Mouse (Mus musculus) embryonic stem cell, embryonic (primary cell): ENCODE measurements around the gene Ubr4.
"Not testable (repeated sequence)": the region's sequence is repeated elsewhere in the genome, so short reads cannot be mapped to it uniquely, and the experiment has no call there.

Source experiments
- CTCF ChIA-PET, 4 experiments: fragments of 300-600 bp in 2 of 4; fragments of 350-600 bp in 2 of 4; sonication (Branson Sonifier 250); formaldehyde crosslinking; loops; one replicate each; lab custom pipeline; 2022; ENCODE audit warnings: inconsistent platforms in 2 of 4; lab: Charles Lee
- POLR2A ChIA-PET, 4 experiments: fragments of 300-600 bp in 2 of 4; fragments of 350-600 bp in 2 of 4; sonication (Branson Sonifier 250); formaldehyde crosslinking; loops; one replicate each; lab custom pipeline; 2022; ENCODE audit warnings: antibody characterized with exemption in 4 of 4, inconsistent platforms in 1 of 4; lab: Charles Lee

Ubr4 gene

DNA sequence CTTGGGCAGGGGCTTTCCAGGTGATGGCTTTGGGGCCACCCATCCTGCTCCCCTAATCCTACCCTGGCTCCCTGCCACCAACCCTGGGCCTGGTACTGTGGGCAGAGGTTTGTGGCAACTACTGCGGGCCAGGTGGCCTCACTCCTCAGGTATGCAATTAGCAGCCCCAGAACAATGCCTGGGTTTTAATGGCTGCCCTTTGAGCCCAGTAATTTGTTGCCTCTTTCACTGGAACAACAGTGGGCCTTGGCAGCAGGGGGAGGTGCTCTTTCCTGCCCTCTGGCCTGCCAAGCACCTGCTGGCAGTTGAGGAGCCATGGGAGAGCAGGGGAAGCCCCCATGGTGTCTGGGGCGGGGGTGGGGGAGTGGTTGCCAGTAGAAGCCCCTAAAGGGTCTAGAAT lies 156.7 kb downstream of the Ubr4 start:
- CTCF ChIA-PET, result interaction anchor here in 1 of 4 experiments (1.6 kb wide), 1 partner anchor 102 kb away, joined by 8 read pairs; no protein-coding TSS in a partner anchor
- POLR2A ChIA-PET, result interaction anchor here in 1 of 4 experiments (0.9 kb wide), 1 partner anchor 12 kb away, joined by 3 read pairs; no protein-coding TSS in a partner anchor

DNA sequence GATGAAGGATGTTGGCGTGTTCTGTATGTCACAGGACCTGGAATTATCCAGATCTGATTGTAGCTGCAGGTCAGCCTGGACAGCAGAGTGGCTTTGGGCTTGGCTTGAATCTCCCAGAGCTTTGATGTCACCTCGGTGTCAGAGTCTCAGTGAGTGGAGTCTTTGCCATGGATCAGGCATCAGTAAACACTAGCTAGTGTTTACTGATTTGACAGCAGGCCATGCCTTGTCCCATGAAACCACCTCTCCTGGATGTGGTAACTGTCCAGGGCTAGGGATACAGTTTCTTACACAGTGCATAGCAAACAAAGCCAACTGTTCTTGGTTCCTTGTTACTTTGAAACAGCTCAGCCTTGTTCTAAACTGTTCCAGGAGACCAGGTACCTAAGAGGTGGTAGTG lies 159.1 kb downstream of the Ubr4 start:
- POLR2A ChIA-PET, result interaction anchor here in 1 of 4 experiments (0.6 to 1.0 kb wide), 3 partner anchors 25 to 644 kb away, joined by 3 read pairs; no protein-coding TSS in a partner anchor
- CTCF ChIA-PET, result interaction anchor here in 2 of 4 experiments (0.5 to 1.3 kb wide), 3 partner anchors 81 to 100 kb away, joined by 3 to 11 read pairs (median 4); partner anchors contain the start of gene Gm21969 (in 1 of the 2)

DNA sequence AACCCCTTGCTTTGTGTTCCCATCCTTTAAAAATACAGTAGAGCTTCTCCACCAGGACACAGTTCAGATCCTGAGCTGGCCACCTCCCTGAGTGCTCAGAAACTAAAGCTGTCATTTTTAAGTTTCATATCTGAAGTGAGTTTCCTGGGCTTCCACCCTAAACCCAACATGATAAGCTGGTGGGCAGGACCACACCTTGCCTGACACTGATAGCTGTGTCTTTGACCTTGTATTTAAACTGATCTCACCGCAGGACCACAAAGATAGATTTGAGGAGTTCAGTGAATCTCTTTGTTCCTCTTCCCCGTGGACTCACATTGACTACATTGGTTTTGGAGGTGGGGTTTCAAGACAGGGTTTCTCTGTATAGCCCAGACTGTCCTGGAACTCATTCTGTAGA lies 160.6 kb downstream of the Ubr4 start:
- POLR2A ChIA-PET, result interaction anchor here in 1 of 4 experiments (1.0 kb wide), 1 partner anchor 110 kb away, joined by 3 read pairs; the partner anchor contains the start of gene Aldh4a1
- CTCF ChIA-PET, result interaction anchor here in 3 of 4 experiments (0.9 to 1.5 kb wide), 5 partner anchors 36 to 117 kb away, joined by 3 to 4 read pairs (median 3); partner anchors contain the start of gene Gm21969 (in 1 of the 3)

DNA sequence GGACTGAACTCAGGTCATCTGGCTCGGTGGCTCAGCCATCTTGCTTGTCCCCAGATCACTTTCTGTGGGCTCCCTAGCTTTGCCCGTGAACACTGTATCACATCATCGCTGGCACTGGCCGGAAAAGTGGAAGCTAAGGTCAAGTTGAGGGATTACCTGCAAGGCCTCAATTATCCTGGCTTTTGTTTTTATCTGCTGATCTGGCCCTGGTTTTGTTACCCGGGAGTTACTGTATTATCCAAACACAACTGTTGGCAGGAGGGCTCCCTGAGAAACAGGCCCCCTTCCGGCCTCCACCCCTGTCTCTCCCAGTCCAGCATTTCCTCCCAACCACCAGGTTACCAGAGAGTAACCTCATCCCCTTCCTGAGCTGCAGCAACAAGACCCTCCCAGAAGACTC lies 166.8 kb downstream of the Ubr4 start:
- POLR2A ChIA-PET, result interaction anchor here in 1 of 4 experiments (0.6 kb wide), 1 partner anchor 444 kb away, joined by 4 read pairs; no protein-coding TSS in a partner anchor

DNA sequence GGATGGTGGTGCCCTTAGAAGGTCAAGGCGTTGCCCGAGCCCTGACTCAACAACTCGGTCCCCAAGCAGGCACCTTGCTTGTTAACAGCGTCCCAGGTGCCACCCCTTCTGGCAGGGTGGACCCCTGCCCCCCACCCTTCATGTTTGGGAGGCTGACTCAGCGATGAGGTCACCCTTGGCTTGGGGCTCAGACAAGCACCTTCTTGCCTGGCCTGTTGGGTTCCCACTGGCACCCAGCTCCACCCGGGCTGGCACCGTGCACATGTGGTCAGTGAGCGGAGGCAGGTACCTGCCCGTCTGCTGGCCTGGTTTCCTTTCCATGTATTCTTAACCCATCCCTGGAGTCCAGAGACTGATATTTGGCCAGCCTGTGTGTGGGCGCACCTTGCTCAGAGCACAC lies 169.5 kb downstream of the Ubr4 start:
- POLR2A ChIA-PET, result no interaction called here
- CTCF ChIA-PET, result interaction anchor here in 2 of 4 experiments (0.7 to 1.1 kb wide), 2 partner anchors 51 to 630 kb away, joined by 3 read pairs; no protein-coding TSS in a partner anchor

More for the DNA sequence above, 166.8 kb downstream of the Ubr4 start:
- CTCF ChIA-PET, result interaction anchor here in 1 of 4 experiments (2.2 kb wide), 1 partner anchor 92 kb away, joined by 6 read pairs; no protein-coding TSS in a partner anchor

DNA sequence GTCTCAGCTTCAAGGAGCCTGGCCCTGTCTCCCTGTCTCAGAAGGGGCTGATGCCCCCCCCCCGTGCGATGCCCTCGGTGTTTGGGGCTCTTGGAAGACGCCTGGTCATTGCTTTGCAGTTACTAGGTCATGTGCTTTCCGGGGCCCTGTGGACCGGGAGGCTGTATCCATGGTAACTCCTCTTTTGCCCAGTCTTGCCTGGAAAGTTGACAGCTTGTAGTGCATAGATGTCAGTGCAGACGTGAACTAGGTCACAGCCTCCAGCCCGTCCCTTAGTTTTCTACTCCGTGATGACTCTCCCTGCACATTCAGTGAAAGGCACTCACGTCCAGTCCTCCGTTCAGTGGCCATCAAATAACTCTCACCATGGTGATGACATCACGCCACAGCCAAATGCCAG lies 174.1 kb downstream of the Ubr4 start:
- ChIA-PET POLR2A (interaction anchor here in 2 of 4 experiments (0.6 to 1.1 kb wide), 3 partner anchors 77 to 1098 kb away, joined by 3 to 14 read pairs (median 3); partner anchors contain the start of gene Gm21969 (in 1 of the 2)), CTCF (interaction anchor here in 3 of 4 experiments (0.7 to 1.3 kb wide), 4 partner anchors 38 to 85 kb away, joined by 3 to 6 read pairs (median 4); no protein-coding TSS in a partner anchor)

DNA sequence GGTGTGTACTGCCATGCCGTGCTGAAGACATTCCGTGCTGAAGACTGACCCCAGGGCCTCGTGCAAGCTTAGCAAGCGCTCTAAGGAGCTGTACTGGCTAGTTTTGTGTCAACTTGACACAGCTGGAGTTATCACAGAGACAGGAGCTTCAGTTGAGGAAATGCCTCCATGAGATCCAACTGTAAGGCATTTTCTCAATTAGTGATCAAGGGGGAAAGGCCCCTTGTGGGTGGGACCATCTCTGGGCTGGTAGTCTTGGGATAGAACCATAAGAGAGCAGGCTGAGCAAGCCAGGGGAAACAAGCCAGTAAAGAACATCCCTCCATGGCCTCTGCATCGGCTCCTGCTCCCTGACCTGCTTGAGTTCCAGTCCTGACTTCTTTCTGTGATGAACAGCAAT lies 177.8 kb downstream of the Ubr4 start, which contains the start of gene Iffo2:
TSS of gene Iffo2 (plus strand) at position 301 of the 400 bp plus-strand sequence.
- POLR2A ChIA-PET, result not testable (repeated sequence)
- CTCF ChIA-PET, result interaction anchor here in 1 of 4 experiments (1.1 kb wide), 1 partner anchor 69 kb away, joined by 3 read pairs; no protein-coding TSS in a partner anchor

DNA sequence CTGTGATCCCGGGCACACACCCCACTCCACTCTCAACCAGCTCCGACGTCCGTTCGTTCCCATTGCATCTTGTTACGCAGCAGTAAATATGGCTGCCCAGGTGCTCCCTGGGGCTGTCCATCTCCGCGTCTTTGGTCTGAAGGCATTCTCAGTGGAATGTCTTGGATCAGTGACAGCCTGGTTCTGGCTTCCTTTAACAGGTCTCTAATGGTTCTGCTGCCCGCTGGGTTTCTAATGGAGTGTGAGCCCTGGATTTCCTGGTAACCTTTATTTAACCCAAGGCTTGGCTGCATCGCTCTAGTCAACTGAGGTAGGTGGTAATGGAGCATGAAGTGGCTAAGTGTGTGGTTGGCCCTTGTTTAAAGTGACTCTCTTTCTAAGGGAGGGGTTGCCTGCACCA lies 179.7 kb downstream of the Ubr4 start:
- CTCF ChIA-PET, result no interaction called here
- POLR2A ChIA-PET, result interaction anchor here in 1 of 4 experiments (0.7 kb wide), 1 partner anchor 517 kb away, joined by 3 read pairs; no protein-coding TSS in a partner anchor

DNA sequence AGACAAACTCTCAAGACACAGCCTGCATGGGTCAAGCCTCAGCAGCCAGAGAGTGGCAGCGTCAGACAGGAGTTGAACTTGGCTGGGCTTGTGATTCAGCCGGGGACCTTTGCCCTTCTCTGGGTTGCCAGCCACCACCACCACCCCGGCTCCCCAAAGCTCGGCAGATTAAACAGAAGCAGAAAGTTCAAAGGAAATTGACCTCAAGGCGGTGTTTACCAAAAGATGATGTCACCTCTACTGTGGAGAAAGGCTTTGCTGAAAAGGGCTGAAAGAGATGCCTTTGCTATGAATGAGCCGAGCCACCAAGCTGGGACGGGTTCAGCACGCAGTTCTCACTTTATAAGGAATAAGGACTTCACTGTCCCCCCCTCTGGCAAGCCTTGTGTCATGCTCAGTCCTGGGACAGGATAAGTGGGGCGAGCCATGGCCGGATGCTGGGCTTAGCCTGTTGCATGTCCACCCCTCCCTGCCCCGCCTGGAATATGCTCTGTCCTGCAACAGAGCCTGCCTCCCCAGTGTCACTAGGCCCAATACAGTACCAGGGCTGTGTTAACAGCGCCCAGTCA lies 182.8 kb downstream of the Ubr4 start:
- ChIA-PET CTCF (interaction anchor here (0.7 to 1.5 kb wide), 5 partner anchors 10 to 76 kb away, joined by 3 to 5 read pairs (median 3); no protein-coding TSS in a partner anchor), POLR2A (no interaction called here)

DNA sequence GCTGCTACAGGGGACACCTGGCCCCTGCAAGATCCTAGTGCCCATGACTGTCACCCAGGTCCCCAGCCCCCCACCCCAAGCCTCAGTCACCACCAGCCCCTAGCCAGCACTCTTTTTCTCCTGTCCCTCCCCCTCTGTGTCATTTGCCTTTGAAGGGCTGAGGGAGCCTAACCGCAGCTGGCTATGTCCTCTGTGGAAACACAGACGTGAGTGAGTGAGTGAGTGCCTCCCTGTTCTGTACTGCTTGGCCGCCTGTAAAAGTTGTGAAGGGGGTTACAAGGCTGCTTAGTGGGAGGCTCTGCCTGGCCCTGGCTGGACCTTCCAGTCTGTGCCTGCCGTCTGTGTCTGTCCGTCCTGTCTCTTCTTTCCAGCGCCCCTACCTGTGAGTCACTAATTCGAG lies 183.3 kb downstream of the Ubr4 start:
- CTCF ChIA-PET, result interaction anchor here in 3 of 4 experiments (0.6 to 1.2 kb wide), 3 partner anchors 9 to 65 kb away, joined by 3 read pairs; no protein-coding TSS in a partner anchor
- POLR2A ChIA-PET, result no interaction called here

DNA sequence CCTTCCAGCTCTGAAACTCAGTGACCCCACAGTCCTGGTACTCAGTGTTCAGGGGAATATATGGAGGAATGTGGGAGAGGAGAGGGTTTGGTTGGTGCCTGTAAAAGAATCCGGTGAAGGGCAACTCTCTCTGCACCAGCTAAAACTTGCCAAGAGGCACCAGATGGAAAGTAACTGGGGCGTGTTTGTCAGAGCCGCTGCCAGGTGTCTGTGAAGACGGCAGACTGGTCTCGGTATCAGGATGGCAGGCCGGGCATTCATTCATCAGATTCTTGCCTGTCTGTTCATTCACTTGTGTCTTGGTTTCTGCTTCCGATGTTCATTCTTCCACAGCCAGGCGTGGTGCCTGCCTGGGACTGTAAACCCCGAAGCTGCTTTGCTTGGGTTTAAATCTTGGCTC lies 184.3 kb downstream of the Ubr4 start:
- CTCF ChIA-PET, result interaction anchor here in 3 of 4 experiments (0.6 to 0.7 kb wide), 4 partner anchors 72 to 410 kb away, joined by 3 to 7 read pairs (median 4); no protein-coding TSS in a partner anchor
- POLR2A ChIA-PET, result interaction anchor here in 2 of 4 experiments (0.6 to 0.7 kb wide), 2 partner anchors 77 to 830 kb away, joined by 3 to 4 read pairs; no protein-coding TSS in a partner anchor
